Mouse (Mus musculus): ENCODE data around the gene Slc11a1. TPM values are rescaled to one million over a fixed set of nuclear protein-coding genes. Genes with fewer than 3 reads are reported as not detected.
A peak's percentile ranks its signal among the peaks of the same experiment; 100 is the strongest.
"Not testable (repeated sequence)": the region's sequence is repeated elsewhere in the genome, so short reads cannot be mapped to it uniquely, and the experiment has no call there.

The Slc11a1 gene
- total RNA-seq (2021) = 1 to 10 TPM; 1.7 to 3.4 TPM

GRCm38 (mm10) chr1:74374980-74375379 is at the start of gene Slc11a1:
Gene Slc11a1 (plus strand): TSS chr1:74375195.
- DNase-seq = no peak

DNA sequence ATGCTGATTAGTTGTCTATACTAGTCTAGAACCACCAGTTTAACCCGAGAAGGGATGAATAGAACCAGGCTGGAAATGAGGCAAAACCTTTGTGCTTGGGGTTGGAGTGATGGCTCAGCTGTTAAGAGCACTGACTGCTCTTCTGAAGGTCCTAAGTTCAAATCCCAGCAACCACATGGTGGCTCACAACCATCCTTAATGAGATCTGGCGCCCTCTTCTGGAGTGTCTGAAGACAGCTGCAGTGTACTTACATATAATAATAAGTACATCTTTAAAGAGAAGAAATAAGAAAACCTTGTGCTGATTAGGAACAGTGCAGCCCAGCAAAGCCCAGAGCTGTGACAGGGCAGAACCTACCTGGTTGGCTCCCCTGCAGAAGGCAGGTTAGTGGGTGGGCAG is 48.1 kb upstream of the Slc11a1 start:
- not testable (repeated sequence) for DNase-seq

DNA sequence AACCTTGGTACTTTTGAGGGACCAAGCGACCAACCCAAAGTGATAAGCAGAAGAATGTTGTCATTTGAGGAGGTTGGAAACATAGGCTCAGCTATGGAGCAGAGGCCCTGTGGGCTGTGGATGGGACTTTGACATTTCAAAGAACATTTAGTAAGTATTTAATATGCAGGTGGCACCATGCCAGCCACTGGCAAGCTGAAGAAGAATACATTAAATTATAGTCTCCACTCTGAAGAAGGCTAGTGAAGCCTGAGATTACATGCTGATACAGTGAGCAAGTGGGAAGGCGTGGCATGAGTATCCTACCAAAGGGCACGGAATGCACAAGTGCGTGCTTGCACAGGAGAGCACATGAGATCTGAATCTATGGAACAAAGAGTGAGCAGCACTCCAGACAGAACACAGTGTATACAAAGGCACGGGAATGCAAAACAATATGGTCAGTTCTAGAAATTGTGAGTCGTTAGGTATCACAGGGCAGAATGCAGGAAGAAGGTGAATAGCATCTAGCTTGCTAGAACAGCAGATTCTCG is 45.0 kb upstream of the Slc11a1 start:
- no peak for DNase-seq

- DNase-seq = peak; percentile 49
These were observed 43.8 kb upstream of the Slc11a1 start for GRCm38 (mm10) chr1:74331046-74331681.

DNA sequence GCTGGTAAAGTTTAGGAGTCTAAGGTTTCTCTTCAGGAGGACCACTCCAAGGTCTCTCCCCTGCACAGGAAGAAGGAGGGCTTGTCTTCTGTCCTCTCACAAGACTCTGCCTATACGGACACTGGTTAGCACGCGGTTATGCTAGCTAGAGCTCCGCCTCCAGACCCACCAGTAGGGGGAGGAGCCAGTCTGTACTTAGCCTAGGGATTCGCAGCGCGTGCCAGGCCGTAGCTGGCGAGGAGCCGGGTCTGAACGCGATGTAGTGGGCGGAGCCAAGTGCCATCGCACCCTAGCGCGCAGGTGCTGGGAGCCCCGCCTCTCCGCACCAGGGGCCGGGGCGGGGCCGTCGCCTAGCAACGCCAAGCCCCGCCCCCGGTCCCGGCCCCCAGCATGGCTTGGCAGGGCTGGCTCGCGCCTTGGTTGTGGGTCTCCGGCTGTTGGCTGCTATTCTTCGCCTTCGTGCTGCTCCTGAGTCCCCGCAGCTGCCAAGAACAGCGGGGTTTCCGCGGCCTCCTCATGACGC is 42.7 kb upstream of the Slc11a1 start:
- peak; percentile 98 for DNase-seq

DNA sequence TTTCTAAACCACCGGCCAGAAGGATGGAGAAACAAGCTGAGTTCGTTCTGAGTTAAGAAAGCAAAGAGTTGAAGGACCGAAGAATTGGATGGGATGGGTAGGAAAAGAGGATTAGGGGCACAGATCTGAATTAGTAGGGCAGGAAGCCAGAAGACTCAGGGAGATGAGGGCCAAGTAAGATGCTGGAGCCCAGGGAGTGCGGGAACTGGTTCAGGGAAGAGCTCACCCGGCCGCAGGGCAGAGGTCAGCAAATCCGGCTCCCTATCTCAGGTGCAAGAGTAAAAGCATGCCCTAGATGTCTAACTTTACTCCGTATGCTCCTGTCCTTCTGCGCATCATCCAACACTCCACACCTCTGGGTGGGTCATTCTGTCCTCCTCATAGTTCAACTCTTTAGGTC is 42.1 kb upstream of the Slc11a1 start:
- DNase-seq = no peak

DNA sequence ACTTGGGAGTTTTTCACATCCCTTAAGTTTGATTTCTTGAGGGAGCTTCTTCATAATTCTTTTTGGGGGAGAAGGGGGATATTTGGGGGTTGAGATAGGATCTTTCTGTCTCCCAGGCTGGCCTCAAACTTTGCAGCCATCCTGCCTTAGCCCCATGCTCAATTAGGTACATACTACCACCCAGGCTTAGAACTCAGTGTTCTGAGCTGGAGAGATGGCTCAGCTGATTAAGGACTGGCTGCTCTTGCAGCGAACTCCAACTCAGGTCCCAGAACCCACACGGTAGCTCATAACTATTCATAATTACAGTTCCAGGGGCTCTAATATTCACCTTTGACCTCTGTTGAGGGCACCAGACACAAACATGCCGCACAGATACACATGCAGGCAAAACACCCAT is 40.4 kb upstream of the Slc11a1 start:
- no peak for DNase-seq

- DNase-seq = no peak
These were observed 40.0 kb upstream of the Slc11a1 start for GRCm38 (mm10) chr1:74335033-74335432.

DNA sequence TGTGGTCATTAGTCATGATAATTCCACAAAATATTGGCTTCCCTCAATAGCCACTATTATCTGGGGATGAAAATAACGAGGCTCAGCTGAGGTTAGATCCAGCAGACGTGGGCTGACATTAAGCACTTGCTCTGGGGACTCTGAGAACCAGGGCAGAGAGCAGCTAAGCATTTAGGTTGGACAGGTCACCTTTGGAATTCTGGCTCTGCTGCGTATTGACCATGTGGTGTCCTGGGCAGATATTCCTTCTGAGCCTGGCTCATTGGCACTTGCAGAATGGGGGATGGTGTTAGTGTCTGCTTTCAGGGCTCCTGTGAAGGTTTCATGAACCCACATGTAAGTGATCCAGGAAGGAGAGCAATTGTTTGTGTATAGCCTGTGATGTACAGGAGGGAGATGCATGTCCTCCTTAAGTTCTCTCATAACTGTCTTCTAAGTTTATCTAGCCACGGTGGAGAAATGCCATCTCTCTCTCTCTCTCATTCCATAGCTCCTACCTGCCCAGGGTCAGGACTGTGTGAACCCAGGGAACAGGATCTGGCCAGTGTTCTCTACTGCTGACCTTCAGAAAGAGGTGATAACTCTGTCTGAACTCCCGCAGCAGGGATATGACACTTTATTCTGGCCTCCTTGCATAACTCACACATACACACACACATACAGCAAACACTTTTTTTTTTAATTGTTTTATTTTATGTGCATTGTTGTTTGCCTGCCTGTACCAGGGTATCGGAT is 39.4 kb upstream of the Slc11a1 start:
- no peak for DNase-seq

DNA sequence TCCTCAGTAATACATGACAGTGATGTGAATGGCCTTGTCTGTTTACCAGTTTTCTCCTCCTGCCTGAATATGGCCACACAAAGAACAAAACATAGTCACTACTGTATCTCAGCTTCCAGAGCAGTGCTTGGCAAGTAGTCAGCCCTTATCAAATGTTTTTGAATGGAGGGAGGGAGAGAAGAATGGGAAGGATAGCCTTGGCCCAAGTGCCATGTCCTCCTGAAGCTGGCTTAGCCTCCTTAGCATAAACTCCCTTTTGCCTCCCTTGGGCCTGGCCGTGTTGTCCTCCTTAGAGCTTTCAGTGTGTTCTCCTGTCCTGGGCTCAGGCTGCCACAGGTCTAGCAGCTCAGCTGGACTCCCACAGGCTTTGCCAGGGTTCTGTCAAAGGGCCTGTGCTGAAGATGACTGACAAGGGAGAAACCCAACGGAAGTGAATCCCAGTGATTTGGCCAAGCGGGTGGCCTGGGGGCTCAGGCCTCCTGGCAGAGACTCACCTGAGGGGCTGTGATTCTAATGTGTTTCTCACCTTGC is 37.7 kb upstream of the Slc11a1 start:
- no peak for DNase-seq

DNA sequence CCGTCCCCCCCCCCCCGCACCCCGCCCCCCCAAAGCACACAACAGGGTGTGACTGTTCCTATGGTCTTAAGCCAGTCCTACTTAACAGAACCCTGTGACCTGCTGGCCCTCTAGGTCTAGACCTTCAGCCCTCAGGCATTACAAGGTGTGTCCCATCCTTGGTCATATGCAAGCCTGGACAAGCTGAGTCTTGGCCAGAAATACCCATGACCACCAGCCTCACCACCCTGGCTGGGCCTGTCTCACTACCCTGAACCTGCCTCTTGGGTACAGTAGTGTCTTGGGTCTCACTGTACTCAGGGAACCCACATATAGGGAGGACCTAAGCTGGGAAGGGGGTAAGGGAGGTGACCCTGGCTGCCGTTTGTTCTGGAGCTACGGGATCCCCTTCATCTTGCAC is 37.0 kb upstream of the Slc11a1 start:
- DNase-seq = no peak

DNA sequence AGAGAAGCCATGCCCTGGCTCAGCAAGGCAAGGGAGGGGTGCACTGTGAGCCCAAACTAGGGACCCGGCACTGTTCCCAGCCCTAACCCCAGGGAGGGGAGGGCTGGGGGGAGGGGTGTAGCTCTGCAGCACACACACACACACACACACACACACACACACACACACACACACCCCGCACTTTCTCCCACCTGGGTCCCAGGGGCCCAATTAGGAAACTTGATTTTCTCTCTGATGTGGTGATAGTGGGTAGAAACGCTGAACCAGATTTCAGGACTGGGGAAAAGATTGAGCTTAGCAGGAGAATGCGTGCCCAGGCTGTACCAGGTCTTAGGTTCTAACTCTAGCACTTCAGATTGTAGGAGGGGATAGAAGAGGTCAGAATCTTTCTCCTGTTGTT is 36.4 kb upstream of the Slc11a1 start:
- DNase-seq = no peak

- DNase-seq = no peak
These were observed 35.1 kb upstream of the Slc11a1 start for GRCm38 (mm10) chr1:74339917-74340316.

GRCm38 (mm10) chr1:74340361-74340764 is 34.6 kb upstream of the Slc11a1 start:
- peak; percentile 65 for DNase-seq

- DNase-seq = not testable (repeated sequence)
These were observed 34.0 kb upstream of the Slc11a1 start for GRCm38 (mm10) chr1:74340992-74341391.

DNA sequence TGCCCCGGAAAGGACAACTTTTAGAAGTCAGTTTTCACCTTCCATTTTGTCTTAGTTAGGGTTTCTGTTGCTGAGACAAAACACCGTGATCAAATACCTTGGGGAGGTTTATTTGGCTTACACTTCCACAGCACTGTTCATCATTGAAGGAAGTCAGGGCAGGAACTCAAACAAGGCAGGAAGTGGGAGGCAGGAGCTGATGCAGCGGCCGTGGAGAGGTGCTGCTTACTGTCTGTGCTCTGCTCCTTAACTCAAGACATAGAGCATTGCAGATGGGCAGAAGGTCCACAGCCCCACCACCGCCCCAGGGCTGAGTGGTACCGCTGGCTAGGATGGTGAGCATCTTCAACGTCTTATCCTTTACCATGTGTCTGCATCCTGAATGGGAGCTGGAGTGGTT is 33.1 kb upstream of the Slc11a1 start:
- DNase-seq = no peak

DNA sequence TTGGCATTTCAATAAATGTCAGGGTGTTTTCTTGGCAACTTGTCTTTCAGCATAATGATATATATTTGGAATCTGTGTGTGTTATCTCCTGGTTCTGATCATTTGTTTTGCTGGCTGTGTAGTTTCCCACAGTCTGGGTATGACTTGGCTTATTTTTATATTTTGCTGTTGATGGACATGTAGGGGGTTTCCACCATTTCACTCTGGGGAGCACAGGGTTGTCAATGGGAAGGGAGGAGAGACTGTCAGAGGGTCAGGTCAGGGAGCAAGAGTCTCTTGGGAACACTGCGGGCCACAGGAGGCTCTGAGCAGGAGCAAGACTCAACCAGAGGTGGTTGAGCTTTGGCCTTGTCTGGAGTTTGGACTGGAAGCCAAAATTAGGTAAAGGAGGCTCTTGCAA is 32.7 kb upstream of the Slc11a1 start:
- DNase-seq = no peak

DNA sequence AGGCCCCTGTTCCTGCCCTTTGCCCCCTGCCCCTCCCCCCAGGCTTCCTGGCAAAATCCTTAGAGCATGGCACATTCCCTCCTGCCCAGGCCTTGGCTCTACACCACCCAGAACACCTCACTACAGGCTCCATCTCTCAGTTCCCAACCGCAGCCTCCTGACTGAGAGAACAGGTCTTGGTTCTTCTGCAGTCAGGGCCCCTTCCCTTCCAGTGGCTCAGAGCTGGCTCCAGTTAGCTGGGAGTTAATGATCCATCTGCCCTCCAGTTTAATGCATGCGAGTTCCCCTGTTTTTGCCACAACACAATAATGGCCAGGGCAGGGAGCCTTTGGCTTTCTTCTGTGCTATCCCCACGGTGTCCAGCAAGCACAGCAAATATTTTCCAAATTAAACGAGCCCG is 31.8 kb upstream of the Slc11a1 start:
- DNase-seq = no peak

DNA sequence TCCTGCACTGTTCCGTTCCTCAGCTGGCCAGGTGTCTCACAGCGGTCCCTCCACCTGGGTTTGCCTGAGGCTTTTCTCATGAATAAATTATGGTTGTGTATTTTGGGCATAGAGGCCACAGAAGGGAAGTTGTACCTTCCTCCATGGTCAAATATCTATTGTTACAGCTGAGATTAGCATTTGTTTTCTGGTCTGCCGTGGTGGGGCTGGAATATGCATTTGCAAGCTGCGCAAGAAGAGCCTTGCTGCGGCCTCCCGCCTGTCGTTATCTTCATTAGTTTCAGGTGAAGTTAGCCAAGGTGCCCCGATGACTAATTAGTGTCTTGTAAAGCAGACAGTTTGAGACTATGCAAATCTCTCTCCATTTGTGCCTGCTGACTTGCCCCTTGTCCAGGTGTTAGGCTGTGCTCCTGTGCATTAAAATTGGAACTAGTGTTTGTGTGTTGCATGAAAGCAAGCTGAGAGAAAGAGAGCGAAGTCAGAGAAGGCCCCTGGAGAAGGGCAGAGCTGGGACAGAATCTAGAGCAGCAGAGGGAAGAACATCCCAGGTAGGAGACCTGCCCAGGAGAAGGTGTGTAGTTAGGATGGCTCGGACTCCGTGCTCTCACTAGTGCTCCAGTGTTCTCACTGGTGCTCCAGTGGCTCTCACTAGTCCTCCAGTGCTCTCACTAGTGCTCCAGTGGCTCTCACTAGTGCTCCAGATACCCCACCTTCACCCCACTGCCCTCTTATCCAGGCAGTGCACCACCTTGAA is 30.7 kb upstream of the Slc11a1 start:
- DNase-seq = no peak

DNA sequence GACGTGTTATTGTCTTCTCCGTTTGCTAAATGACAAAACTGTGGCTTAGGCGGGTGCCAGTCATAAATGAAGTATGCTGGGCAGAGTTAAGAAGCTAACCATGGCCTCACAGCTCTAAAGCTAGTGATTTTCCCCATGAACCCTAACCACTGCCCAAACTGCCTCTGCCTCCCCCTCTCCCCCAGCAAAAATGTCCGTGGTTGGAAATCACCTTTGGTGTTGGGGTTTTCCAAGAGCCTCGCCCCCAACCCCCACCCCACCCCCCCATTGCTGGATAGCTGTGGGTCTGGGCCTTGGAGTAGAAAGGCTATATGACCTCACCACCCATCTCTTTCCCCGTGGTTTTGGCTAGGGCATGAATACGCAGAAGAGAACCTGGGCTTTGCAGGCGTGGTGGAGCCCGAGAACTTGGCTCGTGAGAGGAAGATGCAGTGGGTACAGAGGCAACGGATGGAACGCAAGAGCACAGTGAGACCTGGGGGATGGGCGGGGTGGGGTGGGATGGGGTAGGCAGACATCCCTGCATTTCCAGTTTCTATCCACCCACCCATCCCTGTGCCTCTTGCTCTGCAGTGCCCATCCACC is 23.7 kb upstream of the Slc11a1 start:
- DNase-seq = no peak

DNA sequence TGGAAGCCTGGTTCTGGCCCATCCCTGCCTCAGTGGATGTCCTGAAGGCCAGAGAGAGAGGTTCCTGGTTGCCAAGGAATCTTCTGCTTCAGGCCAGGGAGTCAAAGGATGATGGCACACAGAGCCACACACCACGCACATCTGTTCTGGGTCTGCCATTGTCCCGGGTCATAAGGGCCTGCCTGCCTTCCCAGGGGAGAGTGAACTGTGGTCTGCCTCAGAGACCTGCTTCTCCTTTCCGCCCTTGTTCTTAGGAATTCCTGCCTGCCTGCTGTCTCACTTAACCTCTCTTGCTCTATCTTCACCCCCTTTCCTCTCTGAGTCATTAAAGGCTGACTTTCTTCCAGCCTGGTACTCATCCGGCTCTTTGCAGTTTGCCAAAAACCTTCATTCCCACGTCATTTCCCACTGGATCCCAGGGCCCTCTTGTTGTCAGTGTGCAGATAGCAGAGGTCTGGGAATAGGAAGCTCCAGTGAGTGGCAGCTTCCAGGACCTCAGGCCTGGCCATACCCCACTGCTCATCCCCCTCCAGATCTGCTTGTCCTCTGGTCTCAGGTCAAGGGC is 22.4 kb upstream of the Slc11a1 start:
- DNase-seq = no peak
